Mouse (Mus musculus) C3H10T1/2 (cell line): Measurements from ENCODE around the gene Sh3bp1. TPM values are rescaled to one million over a fixed set of nuclear protein-coding genes. Genes with fewer than 3 reads are reported as not detected.

Experiments used
- polyA plus RNA-seq, 2 experiments: library from polyadenylated mRNA; unstranded; fragments of >200 nt; fragmentation: generic; extraction: Trizol; gene quantifications; one replicate each; pipeline ENCODE4 v1.2.1; 2012; ENCODE audit warnings: missing spikeins in 2 of 2

The Sh3bp1 gene
- 10 to 100 TPM; 21.2 to 57.1 TPM for polyA plus RNA-seq

DNA sequence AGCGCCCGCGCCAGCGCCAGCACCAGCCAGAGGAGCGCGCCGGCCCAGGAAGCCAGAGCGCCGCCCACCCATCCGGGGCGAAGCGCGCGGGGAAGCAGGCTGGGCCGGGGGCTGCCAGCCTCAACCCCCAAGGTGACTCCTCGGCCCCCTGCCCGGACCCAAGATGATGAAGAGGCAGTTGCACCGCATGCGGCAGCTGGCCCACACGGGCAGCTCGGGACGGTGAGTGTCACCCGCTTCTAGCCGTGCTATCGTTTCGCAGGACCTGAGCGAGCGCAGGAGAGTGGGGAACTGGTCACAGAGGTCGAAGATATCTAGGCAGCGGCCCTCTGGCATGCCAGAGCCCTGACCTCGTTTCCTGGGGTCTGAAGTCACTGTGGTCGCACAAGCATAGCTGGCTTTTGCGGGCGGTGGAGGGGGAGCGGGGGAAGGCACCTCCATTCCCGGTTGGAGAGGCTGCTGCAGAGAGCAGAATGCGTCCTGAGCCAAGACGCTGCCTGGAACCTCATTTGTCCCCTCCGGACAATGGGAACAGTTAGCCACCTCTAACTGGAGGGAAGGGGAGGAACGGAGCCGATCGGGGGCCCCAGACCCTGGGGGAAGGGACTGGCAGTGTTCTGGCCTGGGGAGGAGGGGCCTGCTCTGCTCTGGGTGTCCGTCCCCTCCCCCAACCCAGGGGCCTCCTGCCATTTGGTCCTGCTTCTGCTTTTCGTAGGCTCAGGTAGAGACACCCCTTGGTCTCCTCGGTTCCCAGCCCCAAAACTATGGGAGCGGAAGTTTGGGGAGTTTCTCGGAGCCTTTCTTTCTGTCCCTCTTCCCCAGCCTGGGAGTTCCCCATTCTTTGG, at the start of gene Sh3bp1:
Gene Sh3bp1, plus strand, starts transcription at position 29 of the 845 bp plus-strand sequence.

DNA sequence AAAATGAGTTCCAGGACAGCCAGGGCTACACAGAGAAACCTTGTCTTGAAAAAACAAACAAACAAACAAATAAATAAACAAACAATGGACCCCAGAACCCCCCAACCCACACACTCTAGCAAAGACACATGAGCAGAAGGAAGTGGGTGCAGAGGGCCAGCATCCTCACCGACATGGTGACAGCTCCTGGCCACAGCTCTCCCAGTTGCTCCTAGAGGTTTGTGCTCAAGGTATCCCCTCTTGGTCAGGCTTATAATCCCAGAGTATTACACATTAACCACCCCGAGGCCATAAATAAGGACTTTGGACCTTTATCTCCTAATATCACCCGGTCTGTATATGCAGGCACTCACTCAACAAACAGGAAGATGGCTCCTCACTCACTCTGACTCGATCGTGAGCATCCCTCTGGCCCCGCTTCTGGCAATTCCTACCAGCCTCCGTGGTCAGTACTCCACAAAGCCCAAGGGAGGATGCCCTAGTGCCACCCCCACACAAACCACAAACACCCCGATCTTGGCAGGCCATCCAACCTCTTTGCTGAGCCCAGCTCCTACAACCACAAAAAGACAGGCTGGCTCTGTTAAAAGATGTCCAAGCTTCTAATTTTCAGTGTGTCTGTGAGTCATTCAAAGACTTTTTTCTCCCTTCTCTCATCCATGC, 44.1 kb upstream of the Sh3bp1 start, which contains the start of gene Lgals2:
Gene Lgals2, minus strand, starts transcription at position 227 of the 663 bp plus-strand sequence.

DNA sequence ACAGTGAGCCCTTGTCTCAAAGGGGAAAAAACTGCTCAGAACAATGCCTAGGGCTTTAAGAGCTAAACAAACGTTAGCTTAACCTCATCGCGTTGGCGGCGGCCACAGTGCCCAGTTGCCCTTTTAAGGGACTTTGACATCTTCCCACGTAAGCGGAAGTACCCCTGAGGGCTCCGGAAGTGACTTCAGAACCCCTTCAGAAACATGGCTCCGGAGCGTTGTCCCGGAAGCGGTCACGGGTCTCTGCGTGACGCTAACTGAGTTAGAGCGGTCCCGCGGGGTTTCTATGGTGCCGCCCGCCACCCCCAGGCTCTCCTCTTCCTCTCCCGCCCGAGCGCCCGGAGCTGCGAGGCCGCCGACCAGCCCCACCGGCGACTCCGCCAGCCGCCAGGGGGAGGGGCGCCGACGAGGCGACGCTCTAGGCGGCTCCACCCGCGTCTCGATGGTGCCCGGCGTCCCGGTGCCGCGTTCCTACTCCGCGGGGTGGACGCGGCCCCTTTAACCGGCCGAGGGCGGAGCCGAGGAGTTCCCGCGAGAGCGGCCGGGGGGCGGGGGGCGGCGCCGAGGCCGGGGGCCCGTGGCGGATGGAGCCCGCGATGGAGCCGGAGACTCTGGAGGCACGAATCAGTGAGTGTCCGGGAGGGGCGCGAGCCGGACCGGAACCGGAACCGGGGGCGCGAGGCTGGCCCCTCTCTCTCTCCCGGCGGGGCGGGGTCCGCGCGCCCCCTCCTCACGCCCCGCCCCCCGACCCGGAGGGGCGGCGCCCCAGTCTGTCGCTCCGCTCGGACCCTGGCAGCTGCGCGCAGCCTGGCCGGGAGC, 22.4 kb upstream of the Sh3bp1 start, which contains the start of gene Gga1:
Gene Gga1, plus strand, starts transcription at position 200 of the 819 bp plus-strand sequence.

DNA sequence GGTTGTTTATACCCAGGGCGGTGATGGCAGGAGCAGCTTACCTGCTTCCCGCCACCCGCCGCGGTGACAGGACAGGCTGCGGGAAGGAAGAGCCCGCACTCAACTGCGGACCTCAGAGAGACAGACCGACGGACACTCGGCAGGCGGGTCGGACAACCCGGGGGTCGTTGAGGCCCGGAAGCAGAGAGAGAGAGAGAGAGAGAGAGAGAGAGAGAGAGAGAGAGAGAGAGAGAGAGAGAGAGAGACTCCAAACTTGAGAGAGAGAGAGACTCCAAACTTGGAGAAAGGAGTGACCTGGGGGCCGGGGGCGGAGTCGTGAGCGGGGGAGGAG, 194 bp upstream of the Sh3bp1 start, which contains the start of gene Gm49510:
Gene Gm49510, plus strand, starts transcription at position 259 of the 331 bp plus-strand sequence.

DNA sequence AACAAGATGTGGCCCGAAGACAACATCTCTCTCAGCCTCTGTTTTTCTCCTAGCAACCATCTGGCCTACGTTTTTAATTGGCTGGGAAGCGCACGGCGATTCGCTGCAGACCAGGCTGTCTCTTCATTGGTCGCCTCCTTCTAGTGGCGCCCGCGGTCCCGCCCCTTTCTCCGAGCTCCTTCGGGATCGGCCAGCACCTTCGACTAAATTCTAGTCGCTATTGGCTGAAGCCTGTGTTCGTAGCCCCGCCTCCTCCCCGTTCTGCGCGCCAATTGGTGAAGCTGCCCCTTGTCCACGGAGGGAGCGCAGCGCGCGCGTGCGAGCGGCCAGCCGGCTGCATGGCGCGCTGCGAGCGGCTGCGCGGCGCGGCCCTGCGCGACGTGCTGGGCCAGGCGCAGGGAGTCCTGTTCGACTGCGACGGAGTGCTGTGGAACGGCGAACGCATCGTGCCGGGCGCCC, 14.1 kb downstream of the Sh3bp1 start, which contains the start of gene Pdxp:
Gene Pdxp, plus strand, starts transcription at position 288 of the 459 bp plus-strand sequence.

DNA sequence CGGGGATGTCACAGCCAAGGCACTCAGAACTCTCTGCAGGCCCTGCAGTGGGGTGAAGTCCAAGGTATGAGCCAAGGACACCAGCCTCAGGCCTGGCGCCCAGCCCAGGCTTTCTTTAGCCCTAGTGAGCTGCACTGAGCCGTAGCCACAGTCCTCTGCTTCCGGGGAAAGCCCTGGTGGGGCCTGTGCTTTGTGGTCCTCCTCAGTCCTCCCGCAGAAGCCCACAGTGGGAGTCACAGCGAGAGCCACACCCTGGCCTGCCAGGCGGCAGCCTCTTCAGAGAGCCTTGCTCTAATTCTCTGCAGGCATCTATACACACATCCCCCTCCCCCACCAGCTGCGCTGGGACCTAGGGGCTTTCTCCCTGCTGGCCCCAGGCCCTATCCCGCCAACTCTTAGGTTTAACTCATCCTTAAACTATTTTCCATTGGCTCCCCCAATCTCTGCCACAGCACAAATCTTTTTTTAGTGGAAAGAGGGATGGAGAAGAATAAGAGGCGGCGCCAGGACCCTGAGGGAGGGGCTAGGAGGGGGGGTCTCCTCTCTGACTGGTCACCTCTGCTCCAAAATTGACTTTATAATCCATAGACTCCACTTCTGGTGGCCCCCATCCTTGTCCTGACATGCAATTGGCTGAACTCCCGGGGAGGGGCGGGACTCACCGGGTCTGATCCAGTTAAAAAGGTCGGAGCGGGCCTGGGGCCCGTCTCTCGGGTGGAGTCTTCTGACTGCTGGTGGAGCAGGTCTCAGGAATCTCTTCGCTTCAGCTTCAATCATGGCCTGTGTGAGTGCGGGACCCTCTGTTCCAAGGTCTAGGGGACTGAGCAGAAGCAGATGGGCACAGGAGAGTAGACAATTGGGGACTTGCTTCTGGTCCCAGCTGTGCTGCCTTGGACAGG, 26.7 kb downstream of the Sh3bp1 start, which contains the start of gene Lgals1:
Gene Lgals1, plus strand, starts transcription at position 705 of the 899 bp plus-strand sequence.

DNA sequence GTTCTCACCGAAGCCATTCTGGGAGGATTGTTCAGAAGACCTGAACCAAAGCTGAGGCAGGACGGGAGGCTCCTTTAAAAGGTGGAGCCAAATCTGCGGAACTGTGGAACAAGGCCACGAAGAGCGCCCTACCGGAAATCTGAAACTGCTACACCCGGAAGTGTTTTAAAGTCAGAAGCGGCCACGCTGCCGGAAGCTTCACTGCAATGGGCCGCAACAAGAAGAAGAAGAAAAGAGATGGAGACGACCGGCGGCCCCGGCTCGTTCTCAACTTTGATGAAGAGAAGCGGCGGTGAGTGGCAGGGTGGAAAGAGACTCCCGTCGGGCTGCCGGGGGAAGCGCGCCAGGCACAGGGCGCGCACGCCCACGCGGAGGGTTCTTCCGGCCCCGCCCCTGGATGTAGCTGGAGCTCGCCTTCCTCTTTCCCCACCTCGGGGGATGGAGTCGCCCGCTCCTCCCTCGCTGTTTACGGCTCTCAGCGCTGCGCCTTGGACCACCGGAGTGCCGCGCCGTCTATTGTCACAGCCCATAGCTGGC, 35.3 kb downstream of the Sh3bp1 start, which contains the start of gene Nol12:
Gene Nol12, plus strand, starts transcription at position 150 of the 537 bp plus-strand sequence.

DNA sequence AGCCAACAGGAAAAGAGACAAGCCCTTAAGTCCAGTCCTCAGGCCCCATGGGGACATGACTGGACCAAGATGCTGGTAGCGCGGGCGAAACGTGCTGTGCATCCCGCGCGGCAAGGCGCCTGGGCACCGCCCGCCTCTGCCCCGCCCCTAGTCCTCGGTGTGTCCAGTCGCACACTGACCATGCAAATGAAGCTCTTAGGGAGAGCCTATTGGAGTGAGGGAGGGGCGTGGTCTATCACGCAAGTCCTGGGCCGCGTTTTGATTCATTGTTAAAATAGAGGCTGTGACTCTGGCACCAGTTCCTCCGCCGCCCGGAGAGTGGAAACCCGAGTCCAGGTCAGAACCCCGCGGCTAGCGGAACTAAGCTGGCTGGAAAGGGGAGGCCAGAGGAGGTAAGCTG, 48.1 kb downstream of the Sh3bp1 start, which contains the start of gene Triobp:
Gene Triobp, plus strand, starts transcription at position 68 of the 400 bp plus-strand sequence.

Other genes starting within 250 kb of the Sh3bp1 start
- gene Elfn2, start 181.0 kb upstream of the Sh3bp1 start, polyA plus RNA-seq = under 1 TPM; 0.02 TPM
- under 1 TPM in 1 of 2 experiments, not detected in 1; 0.02 TPM for gene Mfng, start 126.3 kb upstream of the Sh3bp1 start, polyA plus RNA-seq
- under 1 TPM; 0.21 to 0.37 TPM for gene Card10, start 96.7 kb upstream of the Sh3bp1 start, polyA plus RNA-seq
- 100 to 1,000 TPM in 1 of 2 experiments, 10 to 100 TPM in 1; 31.8 to 120 TPM for gene Cdc42ep1, start 57.1 kb upstream of the Sh3bp1 start, polyA plus RNA-seq
- 10 to 100 TPM in 1 of 2 experiments, 1 to 10 TPM in 1; 1.3 to 43.8 TPM for gene Lgals2, start 44.2 kb upstream of the Sh3bp1 start, polyA plus RNA-seq
- gene Gga1, start 22.6 kb upstream of the Sh3bp1 start, polyA plus RNA-seq = 10 to 100 TPM; 60.0 to 88.8 TPM
- under 1 TPM; 0.06 to 0.17 TPM for gene Gm49510, start 101 bp upstream of the Sh3bp1 start, polyA plus RNA-seq
- 10 to 100 TPM; 12.1 to 16.9 TPM for gene Pdxp, start 14.2 kb downstream of the Sh3bp1 start, polyA plus RNA-seq
- over 10,000 TPM; 13,335 to 36,255 TPM for gene Lgals1, start 27.0 kb downstream of the Sh3bp1 start, polyA plus RNA-seq
- gene Nol12, start 35.2 kb downstream of the Sh3bp1 start, polyA plus RNA-seq = 100 to 1,000 TPM; 115 to 191 TPM
- gene Triobp, start 48.0 kb downstream of the Sh3bp1 start, polyA plus RNA-seq = 100 to 1,000 TPM in 1 of 2 experiments, 10 to 100 TPM in 1; 52.2 to 216 TPM
- 100 to 1,000 TPM; 112 to 459 TPM for gene H1f0, start 128.7 kb downstream of the Sh3bp1 start, polyA plus RNA-seq
- gene Galr3, start 142.1 kb downstream of the Sh3bp1 start, polyA plus RNA-seq = under 1 TPM in 1 of 2 experiments, not detected in 1; 0.27 TPM
- 10 to 100 TPM; 48.3 to 48.9 TPM for gene Ankrd54, start 163.1 kb downstream of the Sh3bp1 start, polyA plus RNA-seq
- 100 to 1,000 TPM; 288 to 344 TPM for gene Eif3l, start 175.4 kb downstream of the Sh3bp1 start, polyA plus RNA-seq
- 10 to 100 TPM in 1 of 2 experiments, 1 to 10 TPM in 1; 4.5 to 14.4 TPM for gene Micall1, start 209.1 kb downstream of the Sh3bp1 start, polyA plus RNA-seq
- gene Polr2f, start 241.2 kb downstream of the Sh3bp1 start, polyA plus RNA-seq = 100 to 1,000 TPM; 386 to 720 TPM
- gene 1700088E04Rik, start 241.5 kb downstream of the Sh3bp1 start, polyA plus RNA-seq = 10 to 100 TPM in 1 of 2 experiments, 1 to 10 TPM in 1; 7.6 to 28.9 TPM